Mouse (Mus musculus): ENCODE results near the gene Dock1. TPM values are rescaled to one million over a fixed set of nuclear protein-coding genes. Genes with fewer than 3 reads are reported as not detected.

Dock1 gene
- total and polyA plus RNA-seq, 3 experiments = not detected

DNA sequence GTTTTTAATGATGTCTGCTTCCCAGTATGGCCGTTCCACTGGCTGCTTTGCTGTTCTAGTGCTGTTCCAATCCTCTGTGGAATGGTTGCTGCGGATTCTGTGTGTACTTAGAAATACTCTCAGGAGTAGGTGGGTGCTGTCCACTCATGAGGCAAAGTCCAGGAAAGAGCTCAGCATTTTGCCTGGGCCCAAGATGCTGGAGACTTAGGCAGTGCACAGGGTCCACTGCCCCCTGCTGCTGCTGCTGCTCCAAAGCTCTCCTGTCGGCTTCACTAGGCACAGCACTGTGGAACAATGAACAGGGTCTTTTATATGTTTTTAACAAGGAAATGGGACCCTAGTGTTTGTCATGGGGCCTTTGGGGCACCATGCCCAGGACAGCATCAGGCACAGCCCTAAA lies 361.0 kb downstream of the Dock1 start:
- peaks cover 80% of the 10 kb centered on the region for H3K9me3 ChIP-seq (replicated peaks)
- H3K4me1 ChIP-seq (ENCODE audit: insufficient read depth, low read depth, low read length) = no peaks in the 10 kb centered on the region

DNA sequence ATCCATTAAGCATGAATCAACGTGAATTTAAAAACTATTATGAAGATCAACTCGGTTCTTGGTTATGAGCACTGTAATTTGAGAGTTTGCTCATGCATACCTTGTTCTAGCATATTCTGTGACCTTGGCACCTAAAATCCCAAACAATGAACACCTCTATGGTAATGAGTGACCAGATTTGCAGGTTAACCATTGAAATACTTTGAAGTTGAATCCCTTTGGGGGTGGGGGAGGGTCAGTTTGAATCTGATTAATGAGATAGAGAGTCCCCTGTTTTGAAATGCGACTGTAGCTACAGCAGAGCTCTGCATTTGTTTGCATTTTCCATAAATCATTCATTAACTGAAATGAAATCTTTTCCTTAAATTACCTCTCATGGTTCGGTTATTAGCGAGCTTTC lies 364.4 kb downstream of the Dock1 start:
- ATAC-seq (ENCODE audit: extremely low read depth, insufficient number of reproducible peaks, low FRiP score, poor library complexity, severe bottlenecking) (no peak), DNase-seq (ENCODE audit: low spot score) (no peak)
- H3K4me1 ChIP-seq (ENCODE audit: insufficient read depth, low read depth, low read length) = no peaks in the 10 kb centered on the region
- H3K9me3 ChIP-seq (replicated peaks) = peaks cover 74% of the 10 kb centered on the region
- no peak overlapping the region for H3K4me3 ChIP-seq (ENCODE audit: low read depth, low read length)
- H3K27me3 ChIP-seq (ENCODE audit: insufficient read depth, low read length) = no peaks in the 10 kb centered on the region
- TF ChIP-seq TAL1 (conservative IDR thresholded peaks at IDR 0.05; ENCODE audit: low read depth, low read length) = no peak
- H3K36me3 ChIP-seq (replicated peaks) = no peaks in the 10 kb centered on the region

More for the DNA sequence above, 361.0 kb downstream of the Dock1 start:
- DNase-seq (ENCODE audit: low spot score) (no peak), ATAC-seq (ENCODE audit: extremely low read depth, insufficient number of reproducible peaks, low FRiP score, poor library complexity, severe bottlenecking) (no peak)
- H3K36me3 ChIP-seq (replicated peaks) = no peaks in the 10 kb centered on the region
- H3K27me3 ChIP-seq (ENCODE audit: insufficient read depth, low read length) = no peaks in the 10 kb centered on the region
- TF ChIP-seq TAL1 (conservative IDR thresholded peaks at IDR 0.05; ENCODE audit: low read depth, low read length) (no peak), GATA2 (IDR thresholded peaks at IDR 0.05; ENCODE audit: borderline replicate concordance, low read depth, low read length) (no peak), POLR2AphosphoS5 (IDR thresholded peaks at IDR 0.05; ENCODE audit: insufficient replicate concordance, low read depth, low read length) (no peak), CTCF (IDR thresholded peaks at IDR 0.05; ENCODE audit: low read depth, low read length) (no peak), GATA1 (IDR thresholded peaks at IDR 0.05; ENCODE audit: borderline replicate concordance, low read length) (no peak)
- H3K4me3 ChIP-seq (ENCODE audit: low read depth, low read length) = no peak overlapping the region

DNA sequence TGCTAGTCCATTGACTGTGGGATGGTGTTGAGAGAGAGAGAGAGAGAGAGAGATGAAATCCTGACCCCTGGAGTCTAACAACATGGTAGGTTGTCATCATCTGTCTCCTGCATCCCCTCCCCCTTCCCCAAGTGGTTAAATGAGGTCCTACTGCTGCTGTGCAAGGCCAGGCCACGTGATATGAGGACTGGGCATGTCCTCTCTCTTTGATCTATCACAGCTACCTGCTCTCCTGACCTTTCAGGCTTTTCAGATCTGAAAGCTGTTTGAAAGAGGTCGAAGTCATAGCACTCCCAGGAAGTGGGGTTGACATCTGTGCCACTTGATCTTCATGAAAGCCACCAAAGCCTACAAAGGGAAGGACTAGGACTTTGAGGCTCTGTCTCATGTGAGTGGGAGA lies 365.2 kb downstream of the Dock1 start:
- H3K4me3 ChIP-seq (ENCODE audit: low read depth, low read length) = no peak overlapping the region
- no peaks in the 10 kb centered on the region for H3K36me3 ChIP-seq (replicated peaks)
- TF ChIP-seq CTCF (IDR thresholded peaks at IDR 0.05; ENCODE audit: low read depth, low read length) (no peak), GATA1 (IDR thresholded peaks at IDR 0.05; ENCODE audit: borderline replicate concordance, low read length) (no peak), POLR2AphosphoS5 (IDR thresholded peaks at IDR 0.05; ENCODE audit: insufficient replicate concordance, low read depth, low read length) (no peak), TAL1 (conservative IDR thresholded peaks at IDR 0.05; ENCODE audit: low read depth, low read length) (no peak), GATA2 (IDR thresholded peaks at IDR 0.05; ENCODE audit: borderline replicate concordance, low read depth, low read length) (no peak)
- H3K4me1 ChIP-seq (ENCODE audit: insufficient read depth, low read depth, low read length) = no peaks in the 10 kb centered on the region
- H3K9me3 ChIP-seq (replicated peaks) = peaks cover 78% of the 10 kb centered on the region
- DNase-seq (ENCODE audit: low spot score) = no peak
- no peak for ATAC-seq (ENCODE audit: extremely low read depth, insufficient number of reproducible peaks, low FRiP score, poor library complexity, severe bottlenecking)
- H3K27me3 ChIP-seq (ENCODE audit: insufficient read depth, low read length) = no peaks in the 10 kb centered on the region

DNA sequence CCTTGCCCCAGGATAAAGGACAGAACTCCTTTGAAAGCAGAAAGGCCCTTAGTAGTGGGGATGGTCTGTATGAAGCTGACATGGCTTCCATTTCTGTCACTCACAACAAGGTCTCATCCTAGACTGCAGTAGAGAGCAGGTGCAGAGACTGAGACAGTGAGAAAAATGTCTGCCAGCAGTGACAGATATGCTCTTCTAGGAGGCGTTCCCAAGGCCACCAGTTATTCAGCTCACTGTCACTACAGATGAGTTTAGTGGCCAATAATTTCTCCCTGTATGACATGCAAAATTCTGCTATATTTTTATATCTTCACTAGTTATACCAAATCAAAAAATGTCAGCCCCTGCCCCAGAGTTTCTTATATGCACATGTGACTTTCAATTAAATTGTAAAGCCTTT lies 368.5 kb downstream of the Dock1 start:
- H3K27me3 ChIP-seq (ENCODE audit: insufficient read depth, low read length) = no peaks in the 10 kb centered on the region
- ATAC-seq (ENCODE audit: extremely low read depth, insufficient number of reproducible peaks, low FRiP score, poor library complexity, severe bottlenecking) (no peak), DNase-seq (ENCODE audit: low spot score) (no peak)
- no peaks in the 10 kb centered on the region for H3K36me3 ChIP-seq (replicated peaks)
- peaks cover 67% of the 10 kb centered on the region for H3K9me3 ChIP-seq (replicated peaks)
- no peak overlapping the region for H3K4me3 ChIP-seq (ENCODE audit: low read depth, low read length)
- H3K4me1 ChIP-seq (ENCODE audit: insufficient read depth, low read depth, low read length) = no peaks in the 10 kb centered on the region
- TF ChIP-seq GATA2 (IDR thresholded peaks at IDR 0.05; ENCODE audit: borderline replicate concordance, low read depth, low read length) (no peak), GATA1 (IDR thresholded peaks at IDR 0.05; ENCODE audit: borderline replicate concordance, low read length) (no peak), TAL1 (conservative IDR thresholded peaks at IDR 0.05; ENCODE audit: low read depth, low read length) (no peak), CTCF (IDR thresholded peaks at IDR 0.05; ENCODE audit: low read depth, low read length) (no peak), POLR2AphosphoS5 (IDR thresholded peaks at IDR 0.05; ENCODE audit: insufficient replicate concordance, low read depth, low read length) (no peak)

DNA sequence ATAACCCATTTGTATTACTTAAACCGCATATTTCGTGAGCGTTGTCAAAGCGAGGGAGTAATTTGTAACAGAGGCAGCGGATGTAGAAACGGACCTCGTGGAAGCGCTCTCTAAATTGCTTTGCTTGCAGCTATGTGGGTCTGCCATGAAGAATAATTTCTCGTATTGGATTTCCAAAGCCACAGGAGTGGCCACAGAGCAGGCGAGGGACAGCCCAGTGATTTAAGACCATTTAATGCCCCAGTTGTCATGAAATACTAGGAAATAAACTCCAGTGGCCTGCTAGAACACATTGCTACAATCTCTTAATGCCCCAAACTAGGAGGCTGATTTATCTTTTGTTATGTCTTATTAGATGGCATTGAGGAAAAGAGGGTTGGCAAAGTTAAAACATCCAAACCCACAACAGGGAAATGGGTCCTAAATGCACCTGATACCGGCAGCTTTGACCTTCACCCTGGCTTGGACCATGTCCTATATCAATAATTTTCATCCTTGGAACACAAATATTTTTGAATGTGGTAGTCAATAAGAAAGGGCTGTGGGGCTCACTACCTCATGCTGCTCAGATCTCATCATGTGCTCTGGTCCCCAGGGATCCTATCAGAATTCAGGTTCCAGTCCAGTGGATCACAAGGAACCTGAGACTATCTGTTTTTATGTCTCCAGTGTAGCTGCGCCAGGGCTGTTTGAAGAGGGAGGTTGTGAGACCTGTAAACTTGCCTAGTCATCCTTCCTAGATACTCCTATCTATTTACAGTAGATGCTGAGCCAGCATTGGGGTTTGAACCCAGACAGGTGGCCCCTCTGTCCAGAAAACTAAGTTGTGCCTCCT lies 373.7 kb downstream of the Dock1 start:
- Histone ChIP-seq H3K27me3 (ENCODE audit: insufficient read depth, low read length) (no peaks in the 10 kb centered on the region), H3K4me3 (ENCODE audit: low read depth, low read length) (no peak overlapping the region), H3K4me1 (ENCODE audit: insufficient read depth, low read depth, low read length) (no peaks in the 10 kb centered on the region), H3K9me3 (replicated peaks) (peaks cover 68% of the 10 kb centered on the region), H3K36me3 (replicated peaks) (no peaks in the 10 kb centered on the region)
- TF ChIP-seq CTCF (IDR thresholded peaks at IDR 0.05; ENCODE audit: low read depth, low read length) = no peak
- TF ChIP-seq GATA1 (IDR thresholded peaks at IDR 0.05; ENCODE audit: borderline replicate concordance, low read length) = no peak
- TF ChIP-seq POLR2AphosphoS5 (IDR thresholded peaks at IDR 0.05; ENCODE audit: insufficient replicate concordance, low read depth, low read length) = no peak
- no peak for ATAC-seq (ENCODE audit: extremely low read depth, insufficient number of reproducible peaks, low FRiP score, poor library complexity, severe bottlenecking)
- DNase-seq (ENCODE audit: low spot score) = no peak

DNA sequence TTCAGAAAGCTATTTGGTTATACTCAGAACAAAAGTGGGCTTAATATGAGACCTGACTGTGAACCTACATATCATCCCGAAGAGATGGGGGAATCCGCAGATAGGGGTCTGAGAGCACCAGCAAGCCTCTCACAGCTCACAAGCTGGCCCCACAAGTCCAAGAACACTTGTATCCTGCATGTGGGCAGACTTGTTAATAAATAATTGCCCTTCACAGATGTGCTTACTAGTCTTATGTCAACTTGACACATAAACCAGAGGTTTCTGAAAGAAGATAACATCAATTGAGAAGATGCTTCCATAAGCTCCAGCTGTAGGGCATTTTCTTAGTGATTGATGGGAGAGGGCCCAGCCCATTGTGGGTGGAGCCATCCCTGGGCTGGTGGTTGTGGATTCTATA lies 379.0 kb downstream of the Dock1 start:
- peaks cover 77% of the 10 kb centered on the region for H3K9me3 ChIP-seq (replicated peaks)
- H3K4me3 ChIP-seq (ENCODE audit: low read depth, low read length) = no peak overlapping the region
- ATAC-seq (ENCODE audit: extremely low read depth, insufficient number of reproducible peaks, low FRiP score, poor library complexity, severe bottlenecking) (no peak), DNase-seq (ENCODE audit: low spot score) (no peak)
- no peaks in the 10 kb centered on the region for H3K4me1 ChIP-seq (ENCODE audit: insufficient read depth, low read depth, low read length)
- H3K36me3 ChIP-seq (replicated peaks) = no peaks in the 10 kb centered on the region
- H3K27me3 ChIP-seq (ENCODE audit: insufficient read depth, low read length) = no peaks in the 10 kb centered on the region
- TF ChIP-seq GATA1 (IDR thresholded peaks at IDR 0.05; ENCODE audit: borderline replicate concordance, low read length) = no peak
- no peak for TF ChIP-seq GATA2 (IDR thresholded peaks at IDR 0.05; ENCODE audit: borderline replicate concordance, low read depth, low read length)
- no peak for TF ChIP-seq CTCF (IDR thresholded peaks at IDR 0.05; ENCODE audit: low read depth, low read length)
